Mouse (Mus musculus) retina, postnatal 1 day (tissue): Measurements from ENCODE around the gene Scel.
"Not testable (repeated sequence)": the region's sequence is repeated elsewhere in the genome, so short reads cannot be mapped to it uniquely, and the experiment has no call there.

Source experiments
- DNase-seq: peaks from one replicate; pipeline ENCODE4 v3.0.0-alpha.2; 2012

The Scel gene

GRCm38 (mm10) chr14:103512802-103513472 is at the start of gene Scel:
TSS of gene Scel (plus strand) at chr14:103513342.
- DNase-seq: peak; percentile 28

- DNase-seq: no peak
Observed at GRCm38 (mm10) chr14:103468691-103469463, 44.3 kb upstream of the Scel start.

- peak; percentile 89 for DNase-seq
Observed at GRCm38 (mm10) chr14:103469464-103470015, 43.6 kb upstream of the Scel start.

- peak; percentile 27 for DNase-seq
Observed at GRCm38 (mm10) chr14:103471074-103471778, 41.9 kb upstream of the Scel start.

- peak; percentile 32 for DNase-seq
Observed at GRCm38 (mm10) chr14:103471806-103472553, 41.2 kb upstream of the Scel start.

- DNase-seq: no peak
Observed at GRCm38 (mm10) chr14:103472554-103472905, 40.6 kb upstream of the Scel start.

GRCm38 (mm10) chr14:103475312-103475711 is 37.8 kb upstream of the Scel start:
- no peak for DNase-seq

- not testable (repeated sequence) for DNase-seq
Observed at GRCm38 (mm10) chr14:103476232-103476631, 36.9 kb upstream of the Scel start.

GRCm38 (mm10) chr14:103477281-103477680 is 35.9 kb upstream of the Scel start:
- no peak for DNase-seq

- DNase-seq: no peak
Observed at GRCm38 (mm10) chr14:103477959-103478358, 35.2 kb upstream of the Scel start.

GRCm38 (mm10) chr14:103479446-103479845 is 33.7 kb upstream of the Scel start:
- DNase-seq: no peak

GRCm38 (mm10) chr14:103481514-103481913 is 31.6 kb upstream of the Scel start:
- no peak for DNase-seq

GRCm38 (mm10) chr14:103485671-103486070 is 27.5 kb upstream of the Scel start:
- no peak for DNase-seq

GRCm38 (mm10) chr14:103486974-103487373 is 26.2 kb upstream of the Scel start:
- DNase-seq: no peak

GRCm38 (mm10) chr14:103488659-103489058 is 24.5 kb upstream of the Scel start:
- DNase-seq: peak; percentile 37

GRCm38 (mm10) chr14:103498199-103498598 is 14.9 kb upstream of the Scel start:
- no peak for DNase-seq

- no peak for DNase-seq
Observed at GRCm38 (mm10) chr14:103498613-103499012, 14.5 kb upstream of the Scel start.

GRCm38 (mm10) chr14:103499060-103499459 is 14.1 kb upstream of the Scel start:
- no peak for DNase-seq

- no peak for DNase-seq
Observed at GRCm38 (mm10) chr14:103500309-103500708, 12.8 kb upstream of the Scel start.

GRCm38 (mm10) chr14:103500941-103501340 is 12.2 kb upstream of the Scel start:
- DNase-seq: no peak

- DNase-seq: no peak
Observed at GRCm38 (mm10) chr14:103504514-103504913, 8.6 kb upstream of the Scel start.

- no peak for DNase-seq
Observed at GRCm38 (mm10) chr14:103509544-103509943, 3.6 kb upstream of the Scel start.

- DNase-seq: no peak
Observed at GRCm38 (mm10) chr14:103513473-103513811, 300 bp downstream of the Scel start.
